Mouse (Mus musculus) embryo, embryonic 11 days (tissue): ENCODE results near the gene Rab34.

Experiments
- DNase-seq: peaks from one replicate; pipeline ENCODE4 v3.0.0-alpha.2; 2015

Rab34 gene

DNA sequence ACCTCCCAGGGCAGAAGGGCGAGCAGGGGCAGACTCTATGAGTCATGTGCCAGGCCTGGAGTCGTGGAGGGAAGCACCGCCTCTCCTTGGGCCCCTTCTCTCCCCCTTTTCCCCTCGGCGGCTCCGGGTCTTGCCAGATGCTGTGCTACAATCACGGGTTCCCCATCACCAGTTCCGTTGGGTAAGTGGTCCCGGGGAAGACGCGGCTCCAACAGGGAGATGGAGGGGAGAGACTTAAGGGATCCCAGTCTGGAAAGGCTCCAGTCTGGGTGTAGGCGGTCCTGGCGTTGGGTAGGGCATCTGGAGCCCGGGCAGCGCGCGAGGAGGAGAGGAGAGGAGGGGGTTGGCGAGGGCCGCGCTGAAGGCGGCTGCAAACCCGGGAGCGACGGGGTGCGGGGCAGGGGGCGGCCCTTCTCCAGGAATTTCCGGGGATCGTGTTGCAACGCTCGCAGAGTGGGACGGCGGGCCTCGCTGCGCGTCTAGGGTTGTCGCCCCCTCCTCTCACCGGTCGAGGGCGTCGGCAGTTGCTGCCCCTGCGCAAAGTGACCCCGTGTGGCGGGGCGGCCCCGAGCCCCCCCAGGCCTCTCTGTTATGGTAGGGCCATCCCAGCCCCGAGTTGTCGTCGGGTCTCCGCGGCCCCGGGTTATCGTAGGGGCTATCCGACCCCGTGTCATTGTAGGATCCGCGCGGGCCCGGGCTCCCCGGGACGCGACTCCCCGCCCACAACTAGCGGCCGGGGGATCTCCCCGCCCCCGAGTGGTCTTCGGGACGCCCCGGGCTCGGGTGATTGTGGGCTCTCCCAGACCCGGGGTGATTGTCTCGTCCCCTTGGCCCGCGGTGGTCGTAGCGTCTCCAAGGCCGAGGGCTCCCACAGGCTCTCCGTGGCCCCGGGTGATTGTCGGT lies at the start of gene Rab34:
TSS of gene Rab34 (plus strand) at position 100 of the 903 bp plus-strand sequence.
- peak; percentile 93 for DNase-seq

DNA sequence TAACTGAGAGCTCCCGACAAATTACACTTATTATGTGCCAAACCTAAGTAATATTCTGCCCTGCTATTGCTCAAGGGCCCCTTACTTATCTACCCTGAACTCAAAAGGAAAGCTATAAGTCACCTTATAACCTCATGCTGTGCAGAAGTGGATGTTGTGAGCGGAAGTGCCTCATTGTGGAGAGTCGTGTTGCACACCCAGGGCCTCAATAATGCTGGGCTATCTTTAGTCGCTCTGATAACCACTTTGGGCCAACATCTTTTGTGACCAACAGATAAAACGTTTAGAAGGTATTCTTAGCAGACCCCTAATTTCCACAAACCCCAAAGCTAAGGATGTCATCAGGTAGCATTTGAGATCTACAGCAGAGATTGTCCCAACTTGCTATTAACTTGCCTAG lies 47.6 kb upstream of the Rab34 start:
- DNase-seq = no peak

DNA sequence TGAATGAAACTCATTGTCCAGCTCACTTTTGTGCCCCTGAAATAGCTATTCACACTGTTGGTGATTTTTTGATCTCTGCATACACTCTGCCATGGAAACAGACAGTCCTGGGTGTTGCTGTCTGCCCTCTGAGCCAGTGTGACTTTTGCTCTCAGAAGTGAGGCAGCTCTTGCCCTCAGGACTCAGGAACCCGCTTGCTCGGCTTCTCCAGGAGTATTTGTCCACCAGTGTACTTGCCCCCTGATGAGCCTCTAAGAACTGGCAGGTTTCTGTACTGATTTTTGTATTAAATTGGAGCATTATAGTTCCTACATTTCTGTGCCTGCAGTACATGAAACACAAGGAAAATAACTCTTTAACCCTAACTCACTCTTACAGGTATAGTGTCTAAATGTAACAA lies 44.7 kb upstream of the Rab34 start:
- no peak for DNase-seq

DNA sequence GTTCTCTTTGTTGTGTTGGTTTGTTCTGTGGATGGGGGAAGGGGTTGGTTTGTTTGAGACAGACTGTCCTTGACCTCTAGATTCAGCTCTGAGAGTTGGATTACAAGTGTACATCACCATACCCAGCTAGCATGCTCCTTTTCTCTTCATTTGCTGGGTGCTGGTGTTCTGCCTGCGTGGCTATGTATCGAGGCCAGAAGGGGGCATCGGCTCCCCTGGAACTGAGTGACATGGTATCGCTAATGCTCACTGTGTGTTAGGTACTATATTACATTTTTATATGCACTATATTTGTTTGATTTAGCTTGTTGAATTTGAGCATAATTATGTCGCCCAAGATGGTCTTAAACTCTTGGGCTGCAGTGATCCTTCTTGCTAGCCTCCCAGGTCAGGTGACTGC lies 42.1 kb upstream of the Rab34 start:
- DNase-seq = no peak

DNA sequence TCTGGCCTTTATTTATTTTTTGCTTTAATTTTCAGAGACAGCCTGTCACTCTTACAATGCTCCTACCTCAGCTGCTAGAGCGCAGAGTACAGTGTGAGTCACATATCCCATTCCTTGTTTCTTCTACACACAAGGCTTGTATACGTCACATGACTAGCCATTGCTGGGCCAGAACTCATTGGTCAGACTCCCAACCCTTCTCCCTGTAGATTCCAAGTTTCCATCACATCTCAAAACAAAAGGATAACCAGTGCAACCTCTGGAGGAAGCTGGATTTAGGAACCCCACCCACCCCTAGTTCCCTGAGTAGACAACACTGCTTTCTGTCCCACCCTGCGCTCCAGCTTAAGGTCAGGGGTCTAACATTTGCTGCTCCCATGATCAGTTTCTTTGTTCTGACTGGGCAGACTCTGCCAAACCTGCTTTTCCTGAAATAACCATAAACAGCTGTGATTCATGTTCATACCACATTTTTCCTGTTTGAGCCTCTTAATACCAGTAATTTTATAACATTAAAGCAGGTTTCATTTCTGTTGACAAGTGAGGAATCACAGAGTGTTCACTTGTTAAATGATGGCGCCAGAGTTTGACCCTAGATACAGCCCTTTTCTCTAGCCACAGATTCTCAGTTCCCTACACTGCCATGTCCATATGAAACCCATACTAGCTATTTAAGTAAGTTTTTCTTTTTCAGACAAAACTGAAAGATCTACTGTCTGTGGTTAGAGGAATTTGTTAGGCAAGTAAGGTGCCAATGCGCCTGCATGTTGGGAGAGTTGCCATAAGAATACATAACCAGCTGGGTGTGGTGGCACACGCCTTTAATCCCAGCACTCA lies 41.3 kb upstream of the Rab34 start:
- no peak for DNase-seq

DNA sequence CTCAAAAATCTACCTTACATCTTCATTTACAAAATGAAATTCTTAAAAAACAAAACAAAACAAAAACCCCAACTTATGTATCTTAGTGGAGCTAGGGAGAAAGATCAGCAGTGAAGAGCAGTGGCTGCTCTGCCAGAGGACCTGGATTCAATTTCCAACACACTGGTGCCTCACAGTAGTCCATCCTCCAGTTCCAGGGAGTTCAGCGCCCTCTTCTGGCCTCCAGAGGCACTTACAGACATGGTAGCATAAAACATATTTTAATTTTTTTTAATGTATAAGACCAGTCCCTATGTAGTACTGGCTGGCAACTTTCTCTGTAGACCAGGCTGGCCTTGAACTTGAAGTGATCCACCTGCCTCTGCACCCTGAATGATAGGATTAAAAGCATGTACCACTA lies 37.1 kb upstream of the Rab34 start:
- DNase-seq = peak; percentile 38

DNA sequence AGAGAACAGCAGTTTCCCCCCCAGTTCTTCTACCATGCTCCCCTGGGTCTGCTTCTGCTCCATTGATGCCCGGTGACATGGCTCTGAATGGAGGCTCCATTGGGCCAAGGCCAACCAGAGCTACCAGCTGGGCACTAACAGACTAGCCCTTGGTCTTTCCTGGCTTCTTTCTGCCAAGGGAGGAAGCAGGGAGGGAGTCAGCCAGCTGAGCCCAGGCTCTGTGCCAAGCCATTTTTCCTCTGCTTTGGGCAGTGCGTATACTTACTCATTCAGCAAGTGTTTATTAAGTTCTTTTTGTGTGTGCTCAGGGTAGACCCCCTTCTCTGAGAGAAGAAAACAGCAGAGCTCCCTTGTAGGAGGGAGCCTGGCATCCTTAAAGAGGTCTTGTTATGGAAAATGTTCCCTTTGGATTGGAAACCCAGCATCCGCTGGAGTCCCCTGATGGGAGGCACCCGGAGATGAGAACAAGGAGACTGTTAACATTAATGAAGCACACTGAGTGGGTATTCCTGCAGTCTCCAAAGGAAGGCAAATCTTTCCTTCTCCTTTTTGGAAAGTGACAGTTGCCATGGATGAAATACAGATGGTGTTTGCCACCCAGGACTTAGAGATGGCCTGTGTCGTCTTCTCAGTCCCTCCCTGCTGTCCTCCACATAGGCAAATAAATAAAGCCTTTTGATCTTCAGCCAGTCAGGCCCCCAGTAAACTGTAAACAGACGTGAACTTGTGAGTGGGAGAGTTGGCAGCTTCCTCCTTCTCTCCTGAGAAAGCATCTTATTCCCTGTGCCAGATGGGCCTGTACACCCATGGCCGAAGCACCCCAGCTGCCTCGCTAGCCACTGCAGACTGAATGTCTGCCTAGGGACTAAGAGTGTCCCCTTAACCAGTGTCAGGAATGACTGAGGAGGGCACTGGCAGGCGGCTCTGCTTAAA lies 35.7 kb upstream of the Rab34 start:
- DNase-seq = no peak

DNA sequence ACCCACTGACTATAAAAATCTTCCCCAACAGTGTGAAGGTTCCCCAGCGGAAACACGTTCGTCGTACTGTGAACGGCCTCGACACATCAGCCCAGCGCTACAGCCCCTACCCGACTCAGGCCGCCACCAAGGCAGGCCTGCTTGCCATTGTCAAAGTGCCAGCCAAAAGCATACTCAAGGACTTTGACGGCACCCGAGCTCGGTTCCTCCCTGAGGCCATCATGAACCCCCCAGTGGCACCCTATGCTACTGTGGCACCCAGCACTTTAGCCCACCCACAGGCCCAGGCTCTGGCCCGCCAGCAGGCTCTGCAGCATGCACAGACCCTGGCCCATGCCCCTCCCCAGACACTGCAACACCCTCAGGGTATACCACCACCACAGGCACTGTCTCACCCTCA lies 34.5 kb upstream of the Rab34 start:
- no peak for DNase-seq

DNA sequence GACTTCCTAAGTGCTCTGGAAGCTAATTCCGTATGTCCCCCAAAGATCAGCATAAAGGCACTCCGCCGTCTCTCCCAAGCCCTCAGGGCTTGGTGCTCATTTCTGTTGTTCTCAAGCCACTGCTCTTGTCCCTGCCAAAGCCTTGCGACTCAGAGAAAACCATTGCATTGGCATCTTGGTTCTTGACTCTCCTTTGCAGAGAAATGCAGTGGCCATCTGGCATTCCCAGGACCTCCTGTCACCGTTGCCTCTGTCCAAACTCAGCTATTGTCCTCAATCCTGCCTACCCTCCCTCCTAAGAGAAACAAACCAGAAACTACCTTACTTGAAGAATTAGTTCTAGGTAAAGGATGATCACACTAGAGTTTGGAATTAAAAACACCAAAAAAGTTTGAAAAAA lies 32.6 kb upstream of the Rab34 start:
- DNase-seq = no peak

DNA sequence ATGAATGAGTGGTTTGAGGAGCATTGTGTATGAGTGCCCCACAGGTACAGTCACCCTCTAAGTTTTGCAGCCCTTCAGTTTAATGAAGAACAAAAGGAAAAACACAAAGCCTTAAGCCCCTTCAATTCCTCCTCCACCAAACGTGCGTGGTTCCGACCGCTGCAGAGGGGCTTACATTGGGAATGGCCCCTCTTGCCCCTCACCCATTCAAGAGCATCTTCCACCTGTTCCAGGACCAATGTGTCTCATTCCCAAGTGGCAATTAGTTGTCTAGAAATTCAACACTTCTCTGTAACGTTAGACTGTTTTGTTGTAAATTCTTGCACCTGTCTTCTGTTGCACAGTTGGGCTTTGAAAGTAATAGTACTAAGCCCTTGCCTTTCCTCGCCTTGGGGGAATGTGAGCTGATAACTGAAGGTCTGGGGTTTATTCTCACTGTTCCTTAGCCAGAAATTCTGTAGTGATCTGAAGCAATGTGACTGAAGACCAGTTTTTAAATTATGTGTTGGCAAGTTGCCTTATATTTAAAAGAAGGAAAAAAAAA lies 32.0 kb upstream of the Rab34 start:
- no peak for DNase-seq

DNA sequence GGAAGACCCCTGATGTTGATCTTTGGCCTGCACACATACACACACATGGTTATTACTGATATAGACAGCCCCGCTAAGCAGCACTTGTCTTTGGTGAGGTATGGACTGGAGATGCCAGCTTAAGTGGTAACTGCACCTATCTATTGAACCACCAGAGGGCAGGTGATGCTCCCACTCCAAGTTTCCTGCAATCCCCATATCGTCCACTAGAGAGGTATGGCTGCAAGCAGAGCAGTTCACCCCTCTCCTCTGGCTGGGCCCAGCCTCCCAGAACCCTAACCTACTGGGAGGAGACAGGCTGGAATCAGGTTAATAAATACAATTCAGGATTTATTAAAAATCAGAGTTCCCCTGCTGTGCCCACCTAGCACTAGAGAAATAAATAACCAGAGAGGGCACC lies 29.1 kb upstream of the Rab34 start:
- DNase-seq = peak; percentile 88

DNA sequence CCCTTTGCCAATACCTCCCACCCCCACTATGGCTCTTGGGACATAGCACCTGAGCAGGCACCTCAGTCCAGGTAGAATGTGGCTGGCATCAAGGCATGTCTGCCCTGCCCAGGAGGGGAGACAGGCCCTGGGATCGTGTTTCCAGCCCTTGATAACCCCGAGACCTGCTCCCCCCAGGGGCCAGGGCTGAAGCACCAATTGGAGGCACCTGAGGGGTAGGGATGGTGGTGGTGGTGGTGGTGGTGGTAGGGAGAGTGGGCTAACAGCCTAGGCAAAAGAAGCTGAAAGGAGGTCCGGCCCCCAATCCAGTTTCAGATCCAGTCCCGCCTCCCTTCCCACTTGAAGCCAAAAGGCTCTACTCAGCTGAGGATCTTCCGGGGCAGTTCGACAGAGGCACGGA lies 28.7 kb upstream of the Rab34 start:
- DNase-seq = no peak

DNA sequence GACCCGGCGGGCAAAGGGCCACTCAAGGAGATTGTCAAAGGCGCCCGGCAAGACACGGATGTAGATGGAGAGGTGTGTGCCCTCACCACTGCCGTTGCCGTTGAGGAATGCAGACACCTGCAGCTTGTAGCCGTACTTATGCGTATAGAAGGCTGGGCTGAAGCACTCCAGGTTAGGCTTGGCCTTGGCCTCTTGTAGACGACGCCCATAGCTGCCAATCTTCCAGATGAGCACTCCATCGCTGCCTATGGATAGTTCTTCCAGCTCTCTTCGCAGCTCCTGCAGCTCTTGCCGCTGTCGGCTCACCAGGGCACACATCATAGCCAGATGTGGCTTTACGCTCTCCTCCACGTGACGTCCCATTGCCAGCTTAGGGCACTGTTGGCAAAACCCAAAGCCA lies 28.1 kb upstream of the Rab34 start:
- DNase-seq = no peak

DNA sequence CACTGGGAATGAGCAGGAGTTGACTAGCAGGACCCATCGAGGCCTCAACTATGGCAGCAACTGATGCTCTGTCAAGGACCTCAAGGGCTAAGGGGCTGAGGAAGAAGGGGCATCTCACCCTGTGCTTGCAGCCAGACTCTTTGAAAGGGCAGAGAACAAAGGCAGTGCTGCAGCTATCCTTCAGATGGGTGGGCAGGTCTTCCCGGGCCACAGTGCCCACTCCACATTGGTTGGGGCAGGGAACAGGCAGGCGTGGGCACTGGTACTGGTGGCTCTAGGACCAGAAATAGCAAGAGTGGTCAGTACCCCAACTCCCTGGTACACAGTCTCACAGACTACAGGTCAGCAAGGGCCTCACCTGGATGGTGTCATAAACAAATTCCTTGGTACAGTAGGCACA lies 27.6 kb upstream of the Rab34 start:
- no peak for DNase-seq

DNA sequence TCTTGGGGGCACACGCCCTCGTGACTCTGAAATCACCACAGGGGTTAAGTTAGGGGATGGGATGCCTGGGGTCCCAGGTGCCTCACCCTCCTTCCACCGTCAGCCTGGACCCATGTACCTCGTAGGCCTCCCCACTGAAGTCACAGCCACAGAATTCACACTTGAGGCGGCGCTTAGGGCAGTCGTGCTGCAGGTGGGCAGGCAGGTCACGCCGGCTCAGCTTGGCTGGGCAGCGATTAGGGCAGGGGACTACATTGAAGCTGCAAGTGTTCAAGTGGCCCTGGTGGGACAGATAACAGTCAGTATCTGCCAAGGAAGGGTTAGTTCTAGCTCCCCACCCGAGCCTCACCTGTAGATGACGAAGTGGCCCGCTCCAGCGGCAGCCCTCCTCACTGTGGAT lies 27.1 kb upstream of the Rab34 start:
- no peak for DNase-seq

DNA sequence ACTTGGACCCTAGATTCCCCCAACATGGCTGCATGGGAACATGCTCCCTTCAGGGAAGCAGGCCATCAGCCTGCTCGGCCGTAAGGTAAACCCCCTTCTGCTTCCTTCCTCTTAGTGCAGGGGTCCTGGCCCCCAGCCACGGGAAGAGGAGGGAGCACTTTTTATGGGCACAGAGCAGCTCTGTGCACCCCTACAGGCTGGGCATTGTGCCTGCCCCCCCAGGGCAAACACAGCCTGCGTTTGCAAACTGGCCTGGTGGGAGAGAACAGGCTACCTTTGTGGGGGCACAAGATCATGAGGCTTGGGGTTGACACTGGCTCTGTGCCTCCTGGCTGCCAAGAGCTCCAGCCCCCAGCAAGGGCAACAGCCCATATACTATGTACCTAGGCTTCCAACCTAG lies 26.3 kb upstream of the Rab34 start:
- no peak for DNase-seq

DNA sequence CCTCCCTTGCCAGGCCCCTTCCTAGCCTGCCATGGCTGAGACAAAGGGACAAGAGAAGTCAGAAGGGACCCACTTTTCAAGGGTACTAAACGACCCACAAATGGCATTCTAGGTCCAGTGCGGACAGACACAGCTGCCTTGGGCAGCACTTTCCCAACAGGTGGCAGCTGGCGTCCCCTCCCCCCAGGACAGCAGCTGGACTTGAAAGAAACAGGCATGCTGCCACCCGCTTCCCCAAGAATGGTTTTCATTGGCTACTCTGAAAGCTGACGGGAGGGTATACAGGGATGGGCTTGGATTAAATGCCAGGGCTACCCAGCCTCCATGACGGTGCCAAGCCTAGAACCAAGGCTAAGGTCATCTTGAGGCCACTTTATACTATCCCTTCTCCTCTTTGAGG lies 25.7 kb upstream of the Rab34 start:
- DNase-seq = no peak

DNA sequence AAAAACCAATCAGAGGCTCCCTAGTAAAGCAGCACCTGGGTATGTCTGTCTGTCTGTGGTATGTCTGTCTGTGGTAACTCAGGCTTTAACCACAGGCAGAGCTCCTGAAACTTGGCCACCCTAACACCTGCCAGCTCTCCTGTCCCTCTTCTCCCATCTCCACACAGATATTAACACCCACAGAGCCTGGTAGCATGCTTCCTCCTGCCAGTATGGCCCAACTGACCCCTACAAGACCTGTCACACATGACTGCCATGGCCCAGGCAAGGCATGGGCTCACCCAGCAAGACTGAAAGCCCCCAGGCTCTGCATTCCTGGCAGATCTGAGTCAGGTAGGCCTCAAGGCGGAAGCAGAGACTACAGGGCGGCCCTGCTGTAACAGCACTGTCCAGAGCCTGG lies 25.2 kb upstream of the Rab34 start:
- DNase-seq = no peak

DNA sequence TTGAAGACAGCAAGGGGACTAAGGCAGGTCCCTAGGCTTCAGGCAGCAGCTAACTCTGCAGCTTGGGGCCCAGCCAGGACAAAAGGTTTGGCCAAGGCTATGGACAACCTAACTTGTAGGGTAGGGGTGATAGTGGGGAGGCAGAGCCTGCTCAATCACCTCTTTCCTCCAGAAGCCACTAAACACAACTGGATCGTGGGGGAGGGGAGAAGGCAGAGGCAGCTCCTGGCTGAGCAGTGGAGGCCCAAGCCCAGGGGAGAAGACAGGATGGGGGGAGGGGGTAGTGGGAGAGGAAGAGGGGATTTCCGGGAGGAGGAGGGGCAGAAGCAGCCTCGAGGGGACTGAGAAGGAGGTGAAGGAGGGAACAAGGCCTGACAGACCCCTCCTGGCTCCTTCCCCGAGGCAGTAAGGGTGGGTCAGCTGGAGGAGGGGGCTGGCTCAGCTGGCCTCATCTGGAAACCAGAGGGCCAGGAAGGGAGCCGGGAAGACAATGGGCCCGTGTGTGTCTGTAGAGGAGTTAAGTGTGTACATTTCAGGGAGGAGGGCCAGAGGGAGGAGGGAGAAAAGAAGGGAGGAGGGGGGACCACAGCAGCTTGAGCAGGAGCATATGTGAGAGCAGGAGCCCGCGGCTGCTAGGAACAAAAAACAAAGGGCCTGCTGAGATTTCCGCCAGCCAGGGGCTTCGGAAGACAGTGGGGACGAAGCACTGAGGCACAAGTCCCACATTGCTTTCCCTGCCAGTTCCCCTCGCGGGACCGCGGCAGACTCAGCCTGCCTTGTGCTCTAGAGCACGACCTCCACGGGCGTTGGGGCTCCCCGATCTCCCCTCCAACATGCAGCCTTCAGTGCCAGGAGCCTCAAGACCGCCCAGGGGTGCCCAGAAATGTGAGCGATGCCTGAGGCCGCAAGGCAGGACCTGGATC lies 24.3 kb upstream of the Rab34 start:
- DNase-seq = peak; percentile 92

DNA sequence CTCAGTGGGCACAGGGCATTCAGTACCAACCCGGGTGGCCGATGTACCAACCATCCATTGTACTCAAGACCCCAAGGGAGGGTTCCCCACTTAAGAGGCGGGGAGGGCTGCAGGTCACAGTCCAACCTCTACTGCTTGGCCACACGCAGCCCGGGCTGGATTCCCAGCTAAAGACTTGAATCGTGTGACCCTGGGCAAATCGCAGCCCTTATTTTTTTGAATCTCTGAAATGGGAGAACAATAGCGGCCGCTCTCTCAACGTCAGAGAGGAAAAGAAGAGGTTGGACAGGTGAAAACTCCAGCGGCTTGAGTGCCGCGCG lies 23.7 kb upstream of the Rab34 start:
- DNase-seq = peak; percentile 53

DNA sequence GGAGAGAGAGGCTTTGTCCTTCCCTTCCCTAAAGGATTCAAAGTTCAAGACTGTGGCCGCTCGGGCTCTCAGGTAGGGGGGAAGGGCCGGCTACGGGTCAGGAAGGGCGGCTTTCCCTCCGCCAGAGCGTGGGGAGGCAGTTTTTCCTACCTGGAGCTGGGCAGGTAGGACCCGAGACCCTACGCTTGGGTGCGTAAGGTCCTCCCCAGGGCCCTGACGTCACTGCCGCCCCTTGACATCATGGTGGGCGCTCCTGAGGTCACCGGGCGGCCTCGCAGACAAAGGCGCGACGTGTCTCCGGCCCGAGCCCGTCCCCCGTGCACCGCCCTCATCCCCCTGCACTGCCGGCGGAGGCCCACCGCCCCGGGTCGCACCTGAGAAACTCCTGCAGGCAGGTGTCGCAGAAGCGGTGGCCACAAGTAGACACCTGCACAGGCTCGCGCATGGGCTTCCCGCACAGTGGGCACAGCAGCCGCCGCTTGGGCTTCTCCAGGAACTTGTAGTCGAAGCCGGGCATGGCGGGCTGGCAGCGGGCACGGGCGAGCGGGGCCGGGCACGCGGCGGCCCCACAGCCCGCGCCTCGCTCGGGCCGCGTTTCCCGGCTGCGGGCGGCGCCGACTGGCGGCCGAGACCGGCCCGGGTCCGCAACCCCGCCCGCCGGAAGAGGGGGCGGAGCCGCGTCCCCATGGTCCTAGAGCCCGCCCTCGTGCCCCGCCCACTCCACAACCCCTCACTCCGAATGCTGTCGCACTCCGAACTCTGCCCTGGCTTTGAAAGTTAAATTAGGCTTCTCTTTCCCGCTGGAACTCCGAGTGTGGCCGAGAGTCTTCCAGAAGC lies 23.1 kb upstream of the Rab34 start, which contains the start of gene Traf4:
TSS of gene Traf4 (minus strand) at position 666 of the 837 bp plus-strand sequence.
- DNase-seq = peak; percentile 96
